Comparison of ENCODE assay signal across 20 mouse cellular contexts in the genomic region with DNA sequence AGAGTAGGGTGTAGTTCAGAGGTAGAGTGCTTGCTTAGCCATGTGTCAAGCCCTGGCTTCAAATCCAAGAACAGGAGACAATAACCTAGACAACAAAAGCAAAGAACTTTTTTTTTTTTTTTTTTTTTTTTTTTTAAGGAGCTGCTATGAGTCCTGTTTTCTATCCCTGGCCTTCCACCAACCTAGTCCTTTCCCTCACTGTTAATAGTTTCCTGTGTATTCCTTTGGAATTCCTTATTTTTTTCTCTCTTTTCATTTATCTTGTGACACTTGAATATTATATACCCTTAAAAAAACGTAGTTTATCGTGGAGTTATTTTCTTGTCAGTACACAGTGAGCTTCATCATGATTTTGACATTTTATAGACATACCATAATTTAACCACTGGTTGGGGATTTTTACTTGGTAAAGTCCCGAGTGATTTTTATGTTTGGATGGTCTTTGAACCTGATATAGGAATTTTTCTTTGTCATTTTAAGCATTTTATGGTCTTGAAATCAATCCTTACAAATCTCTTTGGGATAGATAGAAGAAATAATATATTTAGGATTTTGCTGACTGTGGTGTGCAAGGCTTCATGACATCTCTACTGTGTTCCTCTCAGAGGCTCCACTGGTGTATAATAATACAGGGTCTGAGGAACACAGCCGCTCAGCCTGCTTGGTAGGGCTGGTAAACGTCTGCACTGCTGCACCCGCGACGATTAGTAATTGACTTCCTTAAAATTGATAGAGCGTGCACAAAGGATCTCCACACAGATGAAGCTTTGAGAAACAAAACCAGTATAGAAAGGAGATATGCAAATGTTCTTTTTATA. TPM values are rescaled to one million over a fixed set of nuclear protein-coding genes. Genes with fewer than 3 reads are reported as not detected.
DNase-seq lines count a peak whose midpoint lies in the region; ATAC-seq and TF ChIP-seq lines count a peak whose summit lies in the region.
"Had no signal": no experiment of that assay in that cellular context is flagged by ENCODE, and none has a peak within 500 bp of the region (broad histone marks: within the 10 kb centered on the region; RNA-seq: fewer than 3 reads in every experiment).

No protein-coding gene starts in this region.

- no peaks in the 10 kb centered on the region for H3K9me3 ChIP-seq in CH12.LX (replicated peaks; ENCODE audit: low read length)
- no peaks in the 10 kb centered on the region for H3K9me3 ChIP-seq in hindbrain, embryonic 12.5 days (replicated peaks)
- no peaks in the 10 kb centered on the region for H3K9me3 ChIP-seq in heart, embryonic 12.5 days (replicated peaks)
- no peaks in the 10 kb centered on the region for H3K9me3 ChIP-seq in forebrain, embryonic 16.5 days (ENCODE audit: control insufficient read depth, low read length)
- H3K9me3 ChIP-seq: heart, embryonic 13.5 days; limb, embryonic 13.5 days; liver, embryonic 13.5 days; lung, embryonic 15.5 days; megakaryocyte, embryonic 14.5 days; stomach, embryonic 15.5 days had no signal

- DNase-seq in A20 (ENCODE audit: low read depth, low spot score) (peak; percentile 88), CH12.LX (ENCODE audit: extremely low read depth) (peak; percentile 75)
- DNase-seq in spleen, adult 2 months (ENCODE audit: low read depth in 1 of 2, low spot score in 2 of 2), result peak; percentile 69 to 70
- DNase-seq: cerebellum, adult 9-11 months; embryo, embryonic 11 days; forebrain, postnatal 0 days; kidney, adult 18-20 months; kidney, postnatal 10 days; liver, embryonic 13.5 days; retina, postnatal 1 day; thymus, adult 18-20 months had no signal

- H3K27ac ChIP-seq in CH12.LX (ENCODE audit: insufficient read depth, low read depth), result peak overlapping the region; percentile 51; the same call in 1 of the 2 replicates
- H3K27ac ChIP-seq in spleen, adult 2 months (ENCODE audit: insufficient read depth, low read length), result no peak overlapping the region
- no peak overlapping the region for H3K27ac ChIP-seq in hindbrain, embryonic 12.5 days
- H3K27ac ChIP-seq in heart, embryonic 12.5 days (ENCODE audit: poor library complexity, severe bottlenecking), result no peak overlapping the region
- no peak overlapping the region for H3K27ac ChIP-seq in forebrain, embryonic 16.5 days (ENCODE audit: low read length)
- H3K27ac ChIP-seq: heart, embryonic 13.5 days; limb, embryonic 13.5 days; liver, embryonic 13.5 days; lung, embryonic 15.5 days; stomach, embryonic 15.5 days had no signal

- TF ChIP-seq POLR2A in CH12.LX (IDR thresholded peaks at IDR 0.05; ENCODE audit: low read depth, low read length), result no peak; the same call in 1 of the 2 replicates
- no peak for TF ChIP-seq POLR2A in spleen, adult 2 months (IDR thresholded peaks at IDR 0.05; ENCODE audit: low read depth, low read length)

- dilution Hi-C loops in CH12.LX (cut with MboI; ENCODE audit: extremely low pct_ligation_motif_present, extremely low pct_unique_long_range_greater_than_20kb, low sequenced_read_pairs), result no loop called here

- in situ Hi-C loops in CH12.LX (cut with MboI; ENCODE audit: low pct_ligation_motif_present, low pct_unique_long_range_greater_than_20kb, low sequenced_read_pairs), result no loop called here

- ATAC-seq in megakaryocyte, adult 5-6 weeks (ENCODE audit: poor library complexity, severe bottlenecking), result peak; percentile 64
- ATAC-seq in hindbrain, embryonic 12.5 days (ENCODE audit: low FRiP score), result no peak
- ATAC-seq in heart, embryonic 12.5 days (ENCODE audit: insufficient number of reproducible peaks, low FRiP score), result no peak
- no peak for ATAC-seq in forebrain, embryonic 16.5 days
- ATAC-seq: forebrain, postnatal 0 days had no signal

- H3K27me3 ChIP-seq in CH12.LX (replicated peaks), result no peaks in the 10 kb centered on the region
- no peaks in the 10 kb centered on the region for H3K27me3 ChIP-seq in spleen, adult 2 months (ENCODE audit: control insufficient read depth, insufficient read depth, low read length)
- H3K27me3 ChIP-seq in hindbrain, embryonic 12.5 days, result no peaks in the 10 kb centered on the region
- H3K27me3 ChIP-seq in heart, embryonic 12.5 days (replicated peaks), result no peaks in the 10 kb centered on the region
- H3K27me3 ChIP-seq in forebrain, embryonic 16.5 days (replicated peaks; ENCODE audit: control insufficient read depth, insufficient read depth, low read length), result no peaks in the 10 kb centered on the region
- H3K27me3 ChIP-seq: heart, embryonic 13.5 days; limb, embryonic 13.5 days; liver, embryonic 13.5 days; lung, embryonic 15.5 days; megakaryocyte, embryonic 14.5 days; stomach, embryonic 15.5 days had no signal

- H3K36me3 ChIP-seq in CH12.LX (replicated peaks in 1 of 2; ENCODE audit: control insufficient read depth in 1 of 2, insufficient read depth in 1 of 2, low read length in 1 of 2), result peaks cover 41 to 67% of the 10 kb centered on the region in 2 experiments
- peaks cover 9% of the 10 kb centered on the region; the same call in 1 of the 2 replicates for H3K36me3 ChIP-seq in spleen, adult 2 months (ENCODE audit: control insufficient read depth, insufficient read depth, low read length)
- no peaks in the 10 kb centered on the region for H3K36me3 ChIP-seq in hindbrain, embryonic 12.5 days
- H3K36me3 ChIP-seq in heart, embryonic 12.5 days, result 0 out of 2 replicates have a peak, but pooled peaks cover 6% of the 10 kb centered on the region
- H3K36me3 ChIP-seq in forebrain, embryonic 16.5 days (ENCODE audit: control insufficient read depth, insufficient read depth), result no peaks in the 10 kb centered on the region
- H3K36me3 ChIP-seq: lung, embryonic 15.5 days; stomach, embryonic 15.5 days had no signal

- 26% methylated on average over 9 of the region's 9 CpGs for WGBS in spleen, adult 2 months
- WGBS in hindbrain, embryonic 12.5 days, result 81% methylated on average over 9 of the region's 9 CpGs
- WGBS in heart, embryonic 12.5 days, result 70% methylated on average over 9 of the region's 9 CpGs
- WGBS in forebrain, embryonic 16.5 days, result 72% methylated on average over 9 of the region's 9 CpGs

- peaks cover 92% of the 10 kb centered on the region for H3K79me2 ChIP-seq in CH12.LX (replicated peaks; ENCODE audit: control insufficient read depth, extremely low read depth, insufficient read depth, poor library complexity, severe bottlenecking)

- no peak for TF ChIP-seq RAD21 in CH12.LX (IDR thresholded peaks at IDR 0.05; ENCODE audit: low read depth, low read length)

- peaks cover 33 to 81% of the 10 kb centered on the region in 2 experiments for H3K4me1 ChIP-seq in CH12.LX (ENCODE audit: control insufficient read depth in 1 of 2, insufficient read depth in 2 of 2)
- H3K4me1 ChIP-seq in spleen, adult 2 months (ENCODE audit: control insufficient read depth, insufficient read depth, insufficient read length), result peaks cover 27% of the 10 kb centered on the region; the same call in 1 of the 2 replicates
- H3K4me1 ChIP-seq in hindbrain, embryonic 12.5 days, result peaks cover 7% of the 10 kb centered on the region
- peaks cover 38% of the 10 kb centered on the region for H3K4me1 ChIP-seq in heart, embryonic 12.5 days (replicated peaks)
- no peaks in the 10 kb centered on the region; the same call in 1 of the 2 replicates for H3K4me1 ChIP-seq in forebrain, embryonic 16.5 days (replicated peaks; ENCODE audit: control insufficient read depth, insufficient read depth, low read length)

- peak; percentile 60 for TF ChIP-seq EP300 in CH12.LX (IDR thresholded peaks at IDR 0.05; ENCODE audit: low read length)

- peak overlapping the region; percentile 65; the same call in 1 of the 2 replicates for H3K9ac ChIP-seq in CH12.LX (ENCODE audit: insufficient read depth, low read depth)
- H3K9ac ChIP-seq in hindbrain, embryonic 12.5 days, result no peak overlapping the region
- H3K9ac ChIP-seq in heart, embryonic 12.5 days, result no peak overlapping the region
- no peak overlapping the region for H3K9ac ChIP-seq in forebrain, embryonic 16.5 days (replicated peaks; ENCODE audit: low read depth, low read length)
- H3K9ac ChIP-seq: forebrain, postnatal 0 days; heart, embryonic 13.5 days; limb, embryonic 13.5 days; liver, embryonic 13.5 days; lung, embryonic 15.5 days; stomach, embryonic 15.5 days had no signal

- TF ChIP-seq CTCF in CH12.LX (conservative IDR thresholded peaks at IDR 0.05 in 1 of 2, IDR thresholded peaks at IDR 0.05 in 1 of 2; ENCODE audit: low read depth in 2 of 2, low read length in 2 of 2), result no peak
- no peak for TF ChIP-seq CTCF in spleen, adult 2 months (IDR thresholded peaks at IDR 0.05; ENCODE audit: extremely low read depth, insufficient read depth, insufficient read length, insufficient replicate concordance)

- H3K4me2 ChIP-seq in CH12.LX (ENCODE audit: insufficient read depth, low read depth, poor library complexity, severe bottlenecking), result peak overlapping the region; percentile 60
- no peak overlapping the region for H3K4me2 ChIP-seq in hindbrain, embryonic 12.5 days (replicated peaks)
- no peak overlapping the region for H3K4me2 ChIP-seq in heart, embryonic 12.5 days
- no peak overlapping the region for H3K4me2 ChIP-seq in forebrain, embryonic 16.5 days (ENCODE audit: low read length)
- H3K4me2 ChIP-seq: heart, embryonic 13.5 days; limb, embryonic 13.5 days; liver, embryonic 13.5 days; lung, embryonic 15.5 days; stomach, embryonic 15.5 days had no signal

- no peak overlapping the region for H3K4me3 ChIP-seq in CH12.LX (replicated peaks in 1 of 3; ENCODE audit: low read depth in 2 of 3, low read length in 2 of 3, poor library complexity in 1 of 3)
- H3K4me3 ChIP-seq in spleen, adult 2 months (ENCODE audit: extremely low read depth, insufficient read depth, insufficient read length), result no peak overlapping the region
- H3K4me3 ChIP-seq in hindbrain, embryonic 12.5 days, result no peak overlapping the region
- H3K4me3 ChIP-seq in heart, embryonic 12.5 days, result no peak overlapping the region
- no peak overlapping the region for H3K4me3 ChIP-seq in forebrain, embryonic 16.5 days (replicated peaks; ENCODE audit: low read length)
- H3K4me3 ChIP-seq: heart, embryonic 13.5 days; limb, embryonic 13.5 days; liver, embryonic 13.5 days; lung, embryonic 15.5 days; megakaryocyte, embryonic 14.5 days; stomach, embryonic 15.5 days had no signal

TF ChIP-seq in CH12.LX, 34 proteins besides CTCF, POLR2A, EP300 and RAD21 (continues in another document):
- TF ChIP-seq MXI1 (IDR thresholded peaks at IDR 0.05; ENCODE audit: low read depth, low read length) (no peak), CHD2 (IDR thresholded peaks at IDR 0.05; ENCODE audit: low read length) (no peak), NRF1 (IDR thresholded peaks at IDR 0.05; ENCODE audit: low read depth, low read length) (no peak), E2F4 (IDR thresholded peaks at IDR 0.05; ENCODE audit: insufficient replicate concordance, low read depth, low read length) (no peak)

RNA-seq across cellular contexts. Expression of a gene that starts 20.2 kb away (rescaled TPM):
- 296 and 297 TPM in 2 replicates for total RNA-seq in CH12.LX (2012; rRNA removed)
- total RNA-seq in CH12.LX (2014; rRNA removed), result 398 and 409 TPM in 2 replicates
- 370 and 388 TPM in 2 replicates for polyA plus RNA-seq in CH12.LX (2012; ENCODE audit: insufficient read length, low read depth)
- 29.5 and 33.6 TPM in 2 replicates for total RNA-seq in megakaryocyte, adult 5-6 weeks (2015)
- total RNA-seq in megakaryocyte, adult 5-6 weeks (2017), result 67.6 and 73.0 TPM in 2 replicates
- polyA plus RNA-seq in spleen, adult 2 months (2012; rRNA removed), result 69.7 and 79.4 TPM in 2 replicates
- polyA plus RNA-seq in hindbrain, embryonic 12.5 days (2016; fragmentation: Nextera tagmentation; extraction: Ambion mirVana), result 20.7 and 23.3 TPM in 2 replicates
- 22.6 and 23.1 TPM in 2 replicates for polyA plus RNA-seq in heart, embryonic 12.5 days (2016; fragmentation: Nextera tagmentation; extraction: Ambion mirVana)
- 11.7 and 13.2 TPM in 2 replicates for polyA plus RNA-seq in forebrain, embryonic 16.5 days (2015; fragmentation: Nextera tagmentation; extraction: Ambion mirVana)
